Mouse (Mus musculus) heart, embryonic 10.5 days (tissue): ENCODE data around the gene Fbxw11. TPM values are rescaled to one million over a fixed set of nuclear protein-coding genes. Genes with fewer than 3 reads are reported as not detected.
"Not testable (repeated sequence)": the region's sequence is repeated elsewhere in the genome, so short reads cannot be mapped to it uniquely, and the experiment has no call there.

Experiments
- DNase-seq: peaks from one replicate; pipeline ENCODE4 v3.0.0-alpha.2; 2017; ENCODE audit warnings: low spot score
- H3K27ac ChIP-seq: fragments of 300-500 bp; sonication (generic); 2 replicates; pipeline ENCODE4 v1.5.1; 2016; ENCODE audit warnings: mild to moderate bottlenecking
- H3K27me3 ChIP-seq: fragments of 300-500 bp; sonication (generic); 2 replicates; pipeline ENCODE4 v1.6.1; 2016; ENCODE audit warnings: mild to moderate bottlenecking; ENCODE audit not compliant: poor library complexity, insufficient read depth, severe bottlenecking
- H3K36me3 ChIP-seq: fragments of 300-500 bp; sonication (generic); 2 replicates; pipeline ENCODE4 v1.6.1; 2016; ENCODE audit warnings: mild to moderate bottlenecking, moderate library complexity
- H3K4me1 ChIP-seq: fragments of 300-500 bp; sonication (generic); 2 replicates; pipeline ENCODE4 v1.6.1; 2016; ENCODE audit warnings: mild to moderate bottlenecking
- H3K4me3 ChIP-seq: fragments of 300-500 bp; sonication (generic); 2 replicates; pipeline ENCODE4 v1.5.1; 2016; ENCODE audit warnings: mild to moderate bottlenecking, moderate library complexity
- H3K9me3 ChIP-seq: fragments of 300-500 bp; sonication (generic); 2 replicates; pipeline ENCODE4 v1.6.1; 2016; ENCODE audit warnings: mild to moderate bottlenecking, moderate library complexity
- WGBS: fragments of 180-500 bp; shearing (Covaris S2); methylation state at CpG from one replicate; pipeline ENCODE4 v1.1.7; 2016; 5-methylcytosine and 5-hydroxymethylcytosine counted together
- polyA plus RNA-seq: library from polyadenylated mRNA; unstranded; fragments of >200 nt; fragmentation: Nextera tagmentation; extraction: Ambion mirVana; gene quantifications from 2 replicates; pipeline ENCODE4 v1.2.1, GENCODE M21; 2016

Fbxw11 gene
- polyA plus RNA-seq, 1 experiment from 2014 or later, result 61.1 TPM

- no peak for DNase-seq
- H3K4me1 ChIP-seq, result peaks cover 35% of the 10 kb centered on the region
- 74% methylated on average over 3 of the region's 3 CpGs for WGBS
These were observed 65.0 kb downstream of the Fbxw11 start for GRCm38 (mm10) chr11:32707481-32707880.

DNA sequence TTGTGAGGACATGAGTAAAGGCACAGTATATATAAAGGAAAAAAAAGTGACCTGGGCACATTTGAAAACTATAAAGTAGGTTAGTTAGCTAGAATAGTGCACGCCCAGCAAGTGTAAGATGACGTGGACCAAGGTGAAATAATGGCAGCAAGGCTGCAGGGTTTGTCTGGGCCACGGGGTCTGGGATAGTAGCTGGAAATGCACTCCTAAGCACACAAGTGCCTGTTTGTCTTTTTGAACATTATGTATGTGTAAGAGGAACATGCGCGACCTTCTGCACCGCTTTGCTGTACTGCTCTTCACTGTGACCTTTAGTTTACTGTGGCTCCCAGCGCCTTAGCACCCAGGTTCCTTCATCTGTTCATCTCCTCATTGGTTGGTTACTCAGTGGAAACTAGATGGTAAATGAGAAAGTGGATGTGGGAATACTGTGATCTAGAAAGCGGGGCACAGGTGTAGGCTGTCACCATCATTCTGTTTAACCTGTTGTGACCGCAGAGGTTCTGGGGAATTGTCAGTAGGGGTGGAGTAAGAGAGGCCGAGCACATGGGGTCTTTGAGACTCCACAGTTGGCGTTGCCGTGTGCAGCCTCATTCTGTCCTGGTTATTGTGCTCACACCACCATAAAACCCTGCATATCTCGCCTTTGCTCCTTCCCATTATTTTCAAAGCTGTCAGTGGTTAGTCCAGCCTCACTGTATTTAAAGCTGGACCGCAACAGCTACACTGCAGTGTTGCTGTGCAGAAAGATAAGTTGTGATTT is 66.4 kb downstream of the Fbxw11 start:
- no peak overlapping the region for H3K27ac ChIP-seq
- WGBS, result 84% methylated on average over 14 of the region's 14 CpGs
- DNase-seq, result peak; percentile 54
- H3K9me3 ChIP-seq, result no peaks in the 10 kb centered on the region
- no peaks in the 10 kb centered on the region for H3K27me3 ChIP-seq
- peaks cover 21% of the 10 kb centered on the region; the same call in 1 of the 2 replicates for H3K4me1 ChIP-seq
- no peak overlapping the region for H3K4me3 ChIP-seq
- H3K36me3 ChIP-seq, result peaks cover 18% of the 10 kb centered on the region; the same call in 1 of the 2 replicates

More at GRCm38 (mm10) chr11:32707481-32707880, 65.0 kb downstream of the Fbxw11 start:
- Histone ChIP-seq H3K27ac (no peak overlapping the region), H3K36me3 (peaks cover 8% of the 10 kb centered on the region; the same call in 1 of the 2 replicates), H3K4me3 (no peak overlapping the region), H3K27me3 (no peaks in the 10 kb centered on the region), H3K9me3 (no peaks in the 10 kb centered on the region)

- Histone ChIP-seq H3K27ac (no peak overlapping the region), H3K4me3 (no peak overlapping the region), H3K36me3 (peaks cover 19% of the 10 kb centered on the region; the same call in 1 of the 2 replicates), H3K9me3 (no peaks in the 10 kb centered on the region), H3K27me3 (no peaks in the 10 kb centered on the region), H3K4me1 (peaks cover 15% of the 10 kb centered on the region; the same call in 1 of the 2 replicates)
- WGBS, result 22% methylated on average over 1 of the region's 1 CpGs
- peak; percentile 48 for DNase-seq
These were observed 67.0 kb downstream of the Fbxw11 start for GRCm38 (mm10) chr11:32709563-32709962.

DNA sequence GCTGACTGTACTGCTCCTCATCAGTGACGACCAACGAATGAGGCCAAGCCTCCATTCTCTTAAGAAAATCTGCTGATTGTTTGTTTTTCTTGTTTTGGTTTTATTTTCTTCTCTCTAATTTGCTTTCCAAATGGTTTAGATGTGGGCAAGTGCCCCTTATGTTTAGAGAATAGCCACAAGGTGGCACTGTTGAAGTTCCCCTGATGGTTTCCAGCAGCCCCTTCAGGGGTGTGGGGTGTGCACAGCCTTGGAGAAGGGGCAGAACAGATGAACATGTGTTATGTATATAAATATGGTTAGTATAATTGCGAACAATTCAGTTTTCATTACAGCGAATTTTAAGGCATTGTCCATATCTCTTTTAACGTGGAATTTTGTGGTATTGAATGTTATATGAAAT is 71.7 kb downstream of the Fbxw11 start:
- H3K4me1 ChIP-seq, result peaks cover 17% of the 10 kb centered on the region
- no peak overlapping the region for H3K27ac ChIP-seq
- no peaks in the 10 kb centered on the region for H3K27me3 ChIP-seq
- 68% methylated on average over 5 of the region's 5 CpGs for WGBS
- no peak for DNase-seq
- no peak overlapping the region for H3K4me3 ChIP-seq
- no peaks in the 10 kb centered on the region for H3K9me3 ChIP-seq
- H3K36me3 ChIP-seq, result peaks cover 19% of the 10 kb centered on the region; the same call in 1 of the 2 replicates

- H3K4me3 ChIP-seq, result no peak overlapping the region
- 97% methylated on average over 2 of the region's 2 CpGs for WGBS
- no peak for DNase-seq
- H3K27ac ChIP-seq, result no peak overlapping the region
- no peaks in the 10 kb centered on the region for H3K9me3 ChIP-seq
- no peaks in the 10 kb centered on the region for H3K27me3 ChIP-seq
- H3K4me1 ChIP-seq, result peaks cover 17% of the 10 kb centered on the region
- peaks cover 19% of the 10 kb centered on the region; the same call in 1 of the 2 replicates for H3K36me3 ChIP-seq
These were observed 72.4 kb downstream of the Fbxw11 start for GRCm38 (mm10) chr11:32714896-32715295.

DNA sequence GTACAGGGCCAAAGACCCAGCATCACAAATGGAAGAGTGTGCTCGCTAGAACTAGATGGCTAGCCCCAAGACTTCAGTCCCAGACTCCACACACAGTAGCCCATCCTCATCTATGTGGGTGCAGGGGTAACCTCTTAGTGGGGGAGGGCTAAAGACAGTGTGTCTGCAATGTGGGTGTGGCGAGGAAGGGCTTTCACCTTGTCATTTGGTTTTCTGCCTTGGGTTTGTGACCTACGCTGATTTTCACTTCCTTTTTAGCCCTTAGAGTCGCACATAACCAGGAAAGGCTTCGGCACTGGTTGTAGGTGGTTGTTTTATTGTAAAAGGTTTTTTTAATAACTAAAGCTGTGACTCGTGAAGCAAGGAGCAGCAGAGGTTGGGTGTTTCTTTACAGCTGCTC is 73.0 kb downstream of the Fbxw11 start:
- Histone ChIP-seq H3K9me3 (no peaks in the 10 kb centered on the region), H3K4me1 (peaks cover 17% of the 10 kb centered on the region), H3K27ac (no peak overlapping the region), H3K27me3 (no peaks in the 10 kb centered on the region), H3K4me3 (no peak overlapping the region), H3K36me3 (peaks cover 19% of the 10 kb centered on the region; the same call in 1 of the 2 replicates)
- WGBS, result 84% methylated on average over 6 of the region's 6 CpGs
- no peak for DNase-seq

GRCm38 (mm10) chr11:32715970-32716369 is 73.4 kb downstream of the Fbxw11 start:
- peak; percentile 45 for DNase-seq
- Histone ChIP-seq H3K4me1 (peaks cover 17% of the 10 kb centered on the region), H3K27me3 (no peaks in the 10 kb centered on the region), H3K9me3 (no peaks in the 10 kb centered on the region), H3K36me3 (peaks cover 19% of the 10 kb centered on the region; the same call in 1 of the 2 replicates), H3K27ac (no peak overlapping the region), H3K4me3 (no peak overlapping the region)
- 65% methylated on average over 5 of the region's 5 CpGs for WGBS

DNA sequence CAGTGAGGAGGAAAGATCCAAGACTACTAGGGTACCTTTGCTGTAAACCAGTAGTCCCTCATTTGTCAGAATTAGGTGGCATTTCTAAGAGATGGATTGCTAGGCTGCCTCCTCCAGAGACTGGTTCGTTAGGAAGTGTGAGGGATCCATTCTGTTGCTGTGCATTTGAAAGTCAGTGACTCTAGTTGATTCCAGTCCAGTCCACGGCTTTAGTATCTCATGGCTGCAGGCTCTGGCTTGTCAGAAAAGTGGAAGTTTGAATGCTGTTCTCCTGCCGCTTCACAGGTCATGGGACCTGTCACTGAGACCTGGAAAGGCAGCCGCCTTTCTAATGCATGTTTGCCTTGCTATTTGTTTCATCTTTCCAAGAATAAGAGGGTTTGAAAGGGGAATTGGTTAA is 74.4 kb downstream of the Fbxw11 start:
- Histone ChIP-seq H3K9me3 (no peaks in the 10 kb centered on the region), H3K4me1 (peaks cover 17% of the 10 kb centered on the region), H3K27me3 (no peaks in the 10 kb centered on the region), H3K27ac (no peak overlapping the region), H3K4me3 (no peak overlapping the region), H3K36me3 (peaks cover 16% of the 10 kb centered on the region; the same call in 1 of the 2 replicates)
- WGBS, result 84% methylated on average over 4 of the region's 4 CpGs
- peak; percentile 64 for DNase-seq

- not testable (repeated sequence) for H3K9me3 ChIP-seq, H3K4me3 ChIP-seq, H3K27ac ChIP-seq, H3K27me3 ChIP-seq
- Histone ChIP-seq H3K36me3 (peaks cover 12% of the 10 kb centered on the region; the same call in 1 of the 2 replicates), H3K4me1 (peaks cover 17% of the 10 kb centered on the region)
- peak; percentile 56 for DNase-seq
- 90% methylated on average over 9 of the region's 9 CpGs for WGBS
These were observed 75.2 kb downstream of the Fbxw11 start for GRCm38 (mm10) chr11:32717711-32718110.

- Histone ChIP-seq H3K4me3 (no peak overlapping the region), H3K36me3 (peaks cover 9% of the 10 kb centered on the region; the same call in 1 of the 2 replicates), H3K4me1 (peaks cover 17% of the 10 kb centered on the region), H3K9me3 (no peaks in the 10 kb centered on the region), H3K27me3 (no peaks in the 10 kb centered on the region), H3K27ac (no peak overlapping the region)
- 45% methylated on average over 2 of the region's 2 CpGs for WGBS
- DNase-seq, result peak; percentile 72
These were observed 75.8 kb downstream of the Fbxw11 start for GRCm38 (mm10) chr11:32718371-32718770.

DNA sequence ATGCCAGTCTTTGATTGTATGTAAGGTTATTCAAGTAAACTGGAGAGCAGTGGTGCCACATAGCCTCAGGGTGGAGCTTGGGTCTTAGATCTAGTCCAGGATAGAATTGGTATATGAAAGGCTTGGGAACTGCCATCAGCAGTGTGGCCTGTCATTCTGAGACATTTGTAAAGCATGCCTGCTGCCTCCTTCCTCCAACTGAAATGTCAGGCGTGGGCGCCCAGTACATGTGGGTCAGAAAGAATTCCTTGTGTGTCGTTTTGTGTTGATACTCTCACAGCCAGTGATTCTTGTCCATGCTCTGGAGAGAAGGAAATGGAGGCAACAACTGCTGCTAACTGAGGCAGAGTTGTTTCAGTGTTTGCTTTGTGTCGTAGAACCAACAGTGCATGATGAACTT is 76.5 kb downstream of the Fbxw11 start:
- Histone ChIP-seq H3K27ac (no peak overlapping the region), H3K36me3 (peaks cover 6% of the 10 kb centered on the region; the same call in 1 of the 2 replicates), H3K4me3 (no peak overlapping the region), H3K9me3 (no peaks in the 10 kb centered on the region), H3K4me1 (peaks cover 17% of the 10 kb centered on the region), H3K27me3 (no peaks in the 10 kb centered on the region)
- WGBS, result 90% methylated on average over 4 of the region's 4 CpGs
- DNase-seq, result peak; percentile 58

DNA sequence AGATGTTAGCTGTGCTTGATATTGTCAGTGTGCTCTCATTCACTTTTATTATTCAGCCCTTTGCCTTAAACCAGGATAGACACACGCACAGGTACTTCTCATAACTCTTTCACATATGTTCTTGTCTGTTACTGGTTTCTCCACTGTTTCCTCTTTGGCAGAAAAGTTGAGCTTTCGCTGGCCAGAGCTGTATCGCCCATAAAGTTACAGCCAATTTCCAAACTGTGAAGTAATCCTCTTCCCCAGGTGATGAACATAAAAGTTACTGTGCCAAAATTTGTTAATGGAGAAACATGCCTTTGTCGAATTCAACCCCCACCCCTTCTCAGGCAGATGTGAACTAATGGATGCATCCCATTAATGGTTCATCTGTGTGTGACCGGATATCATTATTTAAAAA is 80.1 kb downstream of the Fbxw11 start:
- Histone ChIP-seq H3K4me1 (no peaks in the 10 kb centered on the region), H3K9me3 (no peaks in the 10 kb centered on the region), H3K36me3 (peaks cover 18% of the 10 kb centered on the region), H3K27me3 (no peaks in the 10 kb centered on the region), H3K4me3 (no peak overlapping the region), H3K27ac (no peak overlapping the region)
- no peak for DNase-seq
- WGBS, result 91% methylated on average over 5 of the region's 5 CpGs

DNA sequence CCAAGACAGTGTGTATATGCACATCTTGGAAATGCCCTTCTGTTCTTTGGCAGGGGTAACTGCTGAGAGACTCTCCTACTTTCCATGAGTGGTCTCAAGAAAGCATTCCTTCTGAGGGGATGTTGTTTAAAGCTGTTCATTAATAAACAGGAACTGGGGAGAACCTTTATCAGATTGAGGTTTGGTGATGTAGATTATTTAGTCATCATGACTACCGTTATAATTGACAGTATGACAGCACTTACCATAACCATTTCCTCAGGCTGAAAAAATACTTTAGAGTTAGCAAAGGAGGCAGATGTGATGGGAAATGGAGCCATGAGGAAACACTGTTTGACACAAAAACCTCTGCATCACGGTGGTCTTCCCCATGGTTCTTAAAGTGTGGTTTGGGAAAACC is 80.8 kb downstream of the Fbxw11 start:
- WGBS, result 88% methylated on average over 2 of the region's 2 CpGs
- Histone ChIP-seq H3K36me3 (peaks cover 22% of the 10 kb centered on the region), H3K9me3 (no peaks in the 10 kb centered on the region), H3K4me1 (no peaks in the 10 kb centered on the region), H3K4me3 (no peak overlapping the region), H3K27me3 (no peaks in the 10 kb centered on the region), H3K27ac (no peak overlapping the region)
- DNase-seq, result no peak
